ENCODE assay signal across 12 mouse cellular contexts in the genomic region with DNA sequence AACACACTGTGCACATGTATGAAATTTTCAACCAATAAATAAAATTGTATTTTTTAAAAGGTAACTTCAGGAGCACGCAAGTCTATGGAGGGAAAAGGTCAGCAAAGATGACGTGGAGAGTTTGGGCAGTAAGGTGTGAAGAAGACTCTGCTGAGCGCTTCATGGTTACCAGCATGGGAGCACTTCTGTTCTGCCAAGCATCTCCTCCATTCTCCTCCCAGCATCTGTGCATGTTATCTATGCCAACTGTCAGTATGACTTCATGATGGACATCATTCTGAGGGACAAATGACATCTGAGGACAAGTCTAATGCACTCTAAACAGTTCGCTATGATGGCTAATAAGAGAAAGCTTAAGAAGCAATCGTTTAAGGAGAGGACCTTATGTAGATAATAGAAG.
A peak's percentile ranks its signal among the peaks of the same experiment; 100 is the strongest.
DNase-seq lines count a peak whose midpoint lies in the region.
"Had no signal": no experiment of that assay in that cellular context is flagged by ENCODE, and none has a peak within 500 bp of the region (broad histone marks: within the 10 kb centered on the region; RNA-seq: fewer than 3 reads in every experiment).

No protein-coding gene starts in this region.

- peak; percentile 10 for DNase-seq in cerebellum, adult 11-12 months
- DNase-seq in cerebellum, adult 8-10 months = no peak
- peak; percentile 14 for DNase-seq in cerebellum, adult 9-11 months
- DNase-seq in cerebellum, adult 11 months = no peak
- DNase-seq in brain, adult 2 months (ENCODE audit: low read depth, low spot score) = peak; percentile 44
- no peak for DNase-seq in heart, adult 11 months
- DNase-seq: adrenal gland, adult 8-10 months; adrenal gland, postnatal 25 days; gastrocnemius, postnatal 10 days; gastrocnemius, postnatal 36 days; kidney, adult 11 months; kidney, adult 8-10 months had no signal

Comparison
In these comparisons a context has a peak if more than half of its experiments do, and no peak if none do; other contexts are left out.
1. DNase-seq: peak in cerebellum, adult 11-12 months (single experiment), cerebellum, adult 9-11 months (single experiment) and brain, adult 2 months (single experiment); none in cerebellum, adult 8-10 months (single experiment), cerebellum, adult 11 months (single experiment) and heart, adult 11 months (single experiment).